Comparison of ENCODE assay signal across 11 mouse cellular contexts in the genomic region with DNA sequence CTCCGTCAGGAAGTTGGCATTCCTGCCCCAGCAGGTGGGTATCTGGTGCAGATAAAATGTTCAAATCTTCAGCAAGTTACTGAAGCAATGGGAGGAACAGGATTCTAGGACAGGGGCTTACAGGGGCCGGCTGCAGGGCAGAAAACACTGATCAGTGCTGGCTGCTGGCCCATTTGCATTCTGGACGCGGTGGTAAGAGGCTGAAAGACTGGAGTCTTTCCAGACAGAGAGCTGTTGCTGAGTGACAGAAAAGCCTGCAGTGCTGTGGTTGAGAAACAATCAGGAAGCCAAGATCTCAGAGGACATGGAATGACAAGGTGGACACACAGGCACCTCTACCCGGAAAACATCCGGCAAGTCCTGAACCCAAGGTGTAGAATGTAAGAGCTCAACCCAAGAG. TPM values are rescaled to one million over a fixed set of nuclear protein-coding genes. Genes with fewer than 3 reads are reported as not detected.
DNase-seq lines count a peak whose midpoint lies in the region; ATAC-seq and TF ChIP-seq lines count a peak whose summit lies in the region.
"Had no signal": no experiment of that assay in that cellular context is flagged by ENCODE, and none has a peak within 500 bp of the region (broad histone marks: within the 10 kb centered on the region; RNA-seq: fewer than 3 reads in every experiment).

No protein-coding gene starts in this region.

- no peak overlapping the region for H3K9ac ChIP-seq in embryonic facial prominence, embryonic 14.5 days (ENCODE audit: low read depth, low read length)
- H3K9ac ChIP-seq in neural tube, embryonic 13.5 days, result no peak overlapping the region
- H3K9ac ChIP-seq: neural tube, embryonic 12.5 days had no signal

- intact Hi-C loops in heart, postnatal 14 days (cut with DNase I), result no loop called here

- no peaks in the 10 kb centered on the region; the same call in 1 of the 2 replicates for H3K4me1 ChIP-seq in embryonic facial prominence, embryonic 14.5 days (ENCODE audit: control insufficient read depth, insufficient read depth, low read length)
- peaks cover 6% of the 10 kb centered on the region for H3K4me1 ChIP-seq in embryonic facial prominence, embryonic 10.5 days
- H3K4me1 ChIP-seq in neural tube, embryonic 13.5 days (replicated peaks), result peaks cover 32% of the 10 kb centered on the region
- peaks cover 36% of the 10 kb centered on the region for H3K4me1 ChIP-seq in olfactory bulb, adult 2 months (ENCODE audit: control insufficient read depth, insufficient read depth, low read length)

- ATAC-seq in embryonic facial prominence, embryonic 14.5 days (ENCODE audit: low read depth), result no peak
- ATAC-seq in neural tube, embryonic 13.5 days (ENCODE audit: low read depth), result peak; percentile 57; the same call in 1 of the 2 replicates
- ATAC-seq: inflammation-experienced regulatory T-cells, adult 6 months had no signal

- peak; percentile 46 for DNase-seq in embryonic facial prominence, embryonic 14.5 days (ENCODE audit: low spot score)
- no peak for DNase-seq in embryonic facial prominence, embryonic 10.5 days (ENCODE audit: low spot score)
- no peak for DNase-seq in neural tube, embryonic 10.5 days (ENCODE audit: extremely low spot score, low spot score)
- peak; percentile 44 to 60 for DNase-seq in heart, postnatal 14 days
- DNase-seq in embryo, embryonic 10 days (ENCODE audit: low spot score), result no peak
- DNase-seq in adrenal gland, adult 18-20 months (ENCODE audit: low spot score in 2 of 2), result no peak
- DNase-seq: B cell, adult 2 months had no signal

- no peaks in the 10 kb centered on the region for H3K9me3 ChIP-seq in embryonic facial prominence, embryonic 14.5 days (ENCODE audit: control insufficient read depth, low read length)
- no peaks in the 10 kb centered on the region for H3K9me3 ChIP-seq in embryonic facial prominence, embryonic 10.5 days
- H3K9me3 ChIP-seq in neural tube, embryonic 13.5 days, result no peaks in the 10 kb centered on the region
- H3K9me3 ChIP-seq: neural tube, embryonic 12.5 days had no signal

- H3K4me3 ChIP-seq in embryonic facial prominence, embryonic 14.5 days (ENCODE audit: low read depth, low read length), result no peak overlapping the region
- no peak overlapping the region for H3K4me3 ChIP-seq in embryonic facial prominence, embryonic 10.5 days
- H3K4me3 ChIP-seq in neural tube, embryonic 13.5 days, result no peak overlapping the region
- no peak overlapping the region for H3K4me3 ChIP-seq in olfactory bulb, adult 2 months (ENCODE audit: insufficient read depth, low read depth, low read length)
- H3K4me3 ChIP-seq: neural tube, embryonic 12.5 days had no signal

- no peak for TF ChIP-seq CTCF in olfactory bulb, adult 2 months (IDR thresholded peaks at IDR 0.05; ENCODE audit: insufficient read depth, low read depth, low read length)

- H3K27me3 ChIP-seq in embryonic facial prominence, embryonic 14.5 days (replicated peaks; ENCODE audit: control insufficient read depth, insufficient read depth, low read length), result no peaks in the 10 kb centered on the region
- no peaks in the 10 kb centered on the region for H3K27me3 ChIP-seq in embryonic facial prominence, embryonic 10.5 days (replicated peaks; ENCODE audit: low read depth, poor library complexity, severe bottlenecking)
- no peaks in the 10 kb centered on the region for H3K27me3 ChIP-seq in neural tube, embryonic 13.5 days
- H3K27me3 ChIP-seq: neural tube, embryonic 12.5 days had no signal

- TF ChIP-seq POLR2A in olfactory bulb, adult 2 months (IDR thresholded peaks at IDR 0.05; ENCODE audit: insufficient read depth, low read depth, low read length), result no peak

- H3K36me3 ChIP-seq in embryonic facial prominence, embryonic 14.5 days (ENCODE audit: control insufficient read depth, insufficient read depth, low read length), result no peaks in the 10 kb centered on the region
- no peaks in the 10 kb centered on the region for H3K36me3 ChIP-seq in embryonic facial prominence, embryonic 10.5 days (replicated peaks)
- peaks cover 46% of the 10 kb centered on the region for H3K36me3 ChIP-seq in neural tube, embryonic 13.5 days

- no peak overlapping the region for H3K4me2 ChIP-seq in embryonic facial prominence, embryonic 14.5 days (ENCODE audit: low read depth, low read length)
- no peak overlapping the region for H3K4me2 ChIP-seq in neural tube, embryonic 13.5 days
- H3K4me2 ChIP-seq: neural tube, embryonic 12.5 days had no signal

- 43% methylated on average over 6 of the region's 6 CpGs for WGBS in embryonic facial prominence, embryonic 14.5 days
- 78% methylated on average over 6 of the region's 6 CpGs for WGBS in embryonic facial prominence, embryonic 10.5 days
- 52% methylated on average over 6 of the region's 6 CpGs for WGBS in neural tube, embryonic 13.5 days
- 20% methylated on average over 6 of the region's 6 CpGs for WGBS in olfactory bulb, adult 2 months

- no peak overlapping the region for H3K27ac ChIP-seq in embryonic facial prominence, embryonic 14.5 days (replicated peaks; ENCODE audit: low read depth, low read length)
- H3K27ac ChIP-seq in embryonic facial prominence, embryonic 10.5 days (replicated peaks), result no peak overlapping the region
- peak overlapping the region; percentile 77 for H3K27ac ChIP-seq in neural tube, embryonic 13.5 days (replicated peaks)
- 0 out of 2 replicates have a peak overlapping the region, but pooled peaks have one; percentile 32 for H3K27ac ChIP-seq in olfactory bulb, adult 2 months (ENCODE audit: insufficient read depth, low read depth, low read length)
- H3K27ac ChIP-seq: neural tube, embryonic 12.5 days had no signal

RNA-seq across cellular contexts. Expression of a gene that starts 16.6 kb away (rescaled TPM):
- polyA plus RNA-seq in embryonic facial prominence, embryonic 14.5 days (2014; fragmentation: Nextera tagmentation; extraction: Ambion mirVana), result 30.7 and 32.4 TPM in 2 replicates
- polyA plus RNA-seq in embryonic facial prominence, embryonic 10.5 days (2016; fragmentation: Nextera tagmentation; extraction: Ambion mirVana), result 23.9 and 27.5 TPM in 2 replicates
- polyA plus RNA-seq in neural tube, embryonic 13.5 days (2015; fragmentation: Nextera tagmentation; extraction: Ambion mirVana), result 302 and 303 TPM in 2 replicates
- 1 to 10 TPM; 1.7 to 2.6 TPM for total RNA-seq in heart, postnatal 14 days (2021)
- polyA plus RNA-seq in olfactory bulb, adult 2 months (2012; ENCODE audit: insufficient read depth, insufficient read length, low replicate concordance, missing spikeins), result 456 and 729 TPM in 2 replicates
- total RNA-seq in adrenal gland, adult 18-20 months (2021), result 10 to 100 TPM; 37.9 to 38.1 TPM
- polyA plus RNA-seq: inflammation-experienced regulatory T-cells, adult 6 months had no signal

RNA-seq across cellular contexts. Expression of a gene that starts 49.9 kb away (rescaled TPM):
- not detected in 2 replicates for polyA plus RNA-seq in embryonic facial prominence, embryonic 14.5 days (2014; fragmentation: Nextera tagmentation; extraction: Ambion mirVana)
- not detected in 2 replicates for polyA plus RNA-seq in embryonic facial prominence, embryonic 10.5 days (2016; fragmentation: Nextera tagmentation; extraction: Ambion mirVana)
- not detected in 2 replicates for polyA plus RNA-seq in neural tube, embryonic 13.5 days (2015; fragmentation: Nextera tagmentation; extraction: Ambion mirVana)
- not detected for total RNA-seq in heart, postnatal 14 days (2021)
- polyA plus RNA-seq in olfactory bulb, adult 2 months (2012; ENCODE audit: insufficient read depth, insufficient read length, low replicate concordance, missing spikeins), result not detected in 2 replicates
- total RNA-seq in adrenal gland, adult 18-20 months (2021), result not detected
- polyA plus RNA-seq: inflammation-experienced regulatory T-cells, adult 6 months; neural tube, embryonic 12.5 days had no signal

Comparison
In these comparisons a context has a peak if more than half of its experiments do, and no peak if none do; other contexts are left out.
1. DNase-seq: peak in embryonic facial prominence, embryonic 14.5 days (single experiment) and heart, postnatal 14 days (2 of 2); none in embryonic facial prominence, embryonic 10.5 days (single experiment), neural tube, embryonic 10.5 days (single experiment), embryo, embryonic 10 days (single experiment) and adrenal gland, adult 18-20 months (0 of 2).
2. H3K27ac ChIP-seq: peak in neural tube, embryonic 13.5 days (single experiment) and olfactory bulb, adult 2 months (single experiment); none in embryonic facial prominence, embryonic 14.5 days (single experiment) and embryonic facial prominence, embryonic 10.5 days (single experiment).